Mouse (Mus musculus) adrenal gland, postnatal 10 days (tissue): ENCODE results near the gene Mindy4. TPM values are rescaled to one million over a fixed set of nuclear protein-coding genes. Genes with fewer than 3 reads are reported as not detected.

Source experiments
- DNase-seq: peaks from one replicate; pipeline ENCODE4 v3.0.0; 2021; ENCODE audit warnings: mixed read lengths
- total RNA-seq, 2 experiments: library from RNA; stranded (reverse); gene quantifications; 2 replicates each; pipeline ENCODE4 v1.2.3; 2021

Mindy4 gene
- total RNA-seq, 2 experiments from 2014 or later, result 4.5 to 6.6 TPM

GRCm38 (mm10) chr6:55207786-55208185, 4.6 kb downstream of the Mindy4 start:
- no peak for DNase-seq

- DNase-seq, result no peak
Observed at GRCm38 (mm10) chr6:55210423-55211365, 7.5 kb downstream of the Mindy4 start.

GRCm38 (mm10) chr6:55214541-55214940, 11.4 kb downstream of the Mindy4 start:
- DNase-seq, result peak; percentile 37

- no peak for DNase-seq
Observed at GRCm38 (mm10) chr6:55218232-55218631, 15.0 kb downstream of the Mindy4 start.

GRCm38 (mm10) chr6:55223986-55224385, 20.8 kb downstream of the Mindy4 start:
- DNase-seq, result peak; percentile 34

GRCm38 (mm10) chr6:55230048-55230447, 26.9 kb downstream of the Mindy4 start:
- no peak for DNase-seq

GRCm38 (mm10) chr6:55232101-55232500, 28.9 kb downstream of the Mindy4 start:
- no peak for DNase-seq

GRCm38 (mm10) chr6:55232524-55233264, 29.5 kb downstream of the Mindy4 start:
- peak; percentile 44 for DNase-seq

- no peak for DNase-seq
Observed at GRCm38 (mm10) chr6:55233326-55233725, 30.1 kb downstream of the Mindy4 start.

- no peak for DNase-seq
Observed at GRCm38 (mm10) chr6:55234636-55235035, 31.5 kb downstream of the Mindy4 start.

GRCm38 (mm10) chr6:55235733-55236132, 32.5 kb downstream of the Mindy4 start:
- no peak for DNase-seq

GRCm38 (mm10) chr6:55239931-55240330, 36.7 kb downstream of the Mindy4 start:
- no peak for DNase-seq

GRCm38 (mm10) chr6:55240591-55241260, 37.5 kb downstream of the Mindy4 start:
- no peak for DNase-seq

- no peak for DNase-seq
Observed at GRCm38 (mm10) chr6:55241479-55241878, 38.3 kb downstream of the Mindy4 start.

GRCm38 (mm10) chr6:55245680-55246079, 42.5 kb downstream of the Mindy4 start:
- no peak for DNase-seq

- no peak for DNase-seq
Observed at GRCm38 (mm10) chr6:55246441-55246840, 43.3 kb downstream of the Mindy4 start.

GRCm38 (mm10) chr6:55246911-55247438, 43.8 kb downstream of the Mindy4 start:
- DNase-seq, result no peak

- DNase-seq, result no peak
Observed at GRCm38 (mm10) chr6:55249263-55249662, 46.1 kb downstream of the Mindy4 start.

GRCm38 (mm10) chr6:55250809-55251208, 47.6 kb downstream of the Mindy4 start:
- no peak for DNase-seq

GRCm38 (mm10) chr6:55251596-55251995, 48.4 kb downstream of the Mindy4 start:
- no peak for DNase-seq

- no peak for DNase-seq
Observed at GRCm38 (mm10) chr6:55252731-55253247, 49.6 kb downstream of the Mindy4 start.
